Mouse (Mus musculus) heart, embryonic 11.5 days (tissue): ENCODE measurements around the gene Fam198a. TPM values are rescaled to one million over a fixed set of nuclear protein-coding genes. Genes with fewer than 3 reads are reported as not detected.

ENCODE experiments used
- ATAC-seq: fragments of 200-750 bp; cut with Nextera tagmentation; replicated peaks from 2 replicates; pipeline ENCODE4 v1.8.0; 2017; ENCODE audit warnings: moderate library complexity; ENCODE audit not compliant: insufficient number of reproducible peaks, low FRiP score, low TSS enrichment
- H3K27ac ChIP-seq: fragments of 300-500 bp; sonication (generic); 2 replicates; pipeline ENCODE4 v1.5.1; 2014; ENCODE audit warnings: mild to moderate bottlenecking, low read depth, low read length
- H3K27me3 ChIP-seq: fragments of 300-500 bp; sonication (generic); 2 replicates; pipeline ENCODE4 v1.6.1; 2014; ENCODE audit warnings: mild to moderate bottlenecking, low read length, mixed read lengths; ENCODE audit not compliant: control insufficient read depth, insufficient read depth
- H3K36me3 ChIP-seq: fragments of 300-500 bp; sonication (generic); 2 replicates; pipeline ENCODE4 v1.6.1; 2014; ENCODE audit warnings: mild to moderate bottlenecking, low read length, moderate library complexity, mixed read lengths; ENCODE audit not compliant: control insufficient read depth, insufficient read depth
- H3K4me1 ChIP-seq: fragments of 300-500 bp; sonication (generic); 2 replicates; pipeline ENCODE4 v1.6.1; 2014; ENCODE audit warnings: low read length; ENCODE audit not compliant: control insufficient read depth, insufficient read depth
- H3K4me2 ChIP-seq: fragments of 300-500 bp; sonication (generic); 2 replicates; pipeline ENCODE4 v1.6.1; 2014; ENCODE audit warnings: mild to moderate bottlenecking, moderate library complexity
- H3K4me3 ChIP-seq: fragments of 300-500 bp; sonication (generic); 2 replicates; pipeline ENCODE4 v1.5.1; 2014; ENCODE audit warnings: low read depth, low read length
- H3K9ac ChIP-seq: fragments of 300-500 bp; sonication (generic); 2 replicates; pipeline ENCODE4 v1.6.1; 2014; ENCODE audit warnings: mild to moderate bottlenecking, low read depth, low read length, moderate library complexity
- H3K9me3 ChIP-seq: fragments of 300-500 bp; sonication (generic); replicated peaks from 2 replicates; pipeline ENCODE4 v1.6.1; 2016; ENCODE audit warnings: low read length; ENCODE audit not compliant: control insufficient read depth
- WGBS: fragments of 180-500 bp; shearing (Covaris S2); extraction: QIAGEN DNeasy Blood & Tissue Kit; methylation state at CpG from one replicate; pipeline ENCODE4 v1.1.7; 2014; ENCODE audit not compliant: insufficient replicate concordance; 5-methylcytosine and 5-hydroxymethylcytosine counted together
- polyA plus RNA-seq: library from polyadenylated mRNA; unstranded; fragments of >200 nt; fragmentation: Nextera tagmentation; extraction: Ambion mirVana; gene quantifications from 2 replicates; pipeline ENCODE4 v1.2.1, GENCODE M21; 2014

The Fam198a gene
- polyA plus RNA-seq, 1 experiment from 2014 or later, result 0.44 TPM

GRCm38 (mm10) chr9:121959966-121960635 lies 9.3 kb downstream of the Fam198a start:
- no peaks in the 10 kb centered on the region for H3K9me3 ChIP-seq
- 50% methylated on average over 7 of the region's 7 CpGs for WGBS
- H3K27me3 ChIP-seq, result no peaks in the 10 kb centered on the region
- no peaks in the 10 kb centered on the region; the same call in 1 of the 2 replicates for H3K4me1 ChIP-seq
- no peak overlapping the region for H3K4me3 ChIP-seq
- ATAC-seq, result no peak
- no peak overlapping the region for H3K27ac ChIP-seq
- H3K4me2 ChIP-seq, result no peak overlapping the region
- H3K9ac ChIP-seq, result no peak overlapping the region
- H3K36me3 ChIP-seq, result no peaks in the 10 kb centered on the region

- Histone ChIP-seq H3K4me3 (no peak overlapping the region), H3K9me3 (no peaks in the 10 kb centered on the region), H3K27me3 (no peaks in the 10 kb centered on the region), H3K4me2 (no peak overlapping the region), H3K9ac (no peak overlapping the region), H3K4me1 (no peaks in the 10 kb centered on the region), H3K36me3 (no peaks in the 10 kb centered on the region), H3K27ac (no peak overlapping the region)
- WGBS, result 82% methylated on average over 7 of the region's 7 CpGs
- no peak for ATAC-seq
These were observed 14.2 kb downstream of the Fam198a start for GRCm38 (mm10) chr9:121964941-121965340.

GRCm38 (mm10) chr9:121968258-121968657 lies 17.5 kb downstream of the Fam198a start:
- WGBS, result 76% methylated on average over 5 of the region's 5 CpGs
- Histone ChIP-seq H3K4me1 (no peaks in the 10 kb centered on the region), H3K4me3 (no peak overlapping the region), H3K27me3 (no peaks in the 10 kb centered on the region), H3K36me3 (no peaks in the 10 kb centered on the region), H3K4me2 (no peak overlapping the region), H3K27ac (no peak overlapping the region), H3K9ac (no peak overlapping the region), H3K9me3 (no peaks in the 10 kb centered on the region)
- ATAC-seq, result no peak

- Histone ChIP-seq H3K4me3 (no peak overlapping the region), H3K9ac (no peak overlapping the region), H3K36me3 (no peaks in the 10 kb centered on the region), H3K27ac (no peak overlapping the region), H3K9me3 (no peaks in the 10 kb centered on the region), H3K27me3 (no peaks in the 10 kb centered on the region), H3K4me1 (no peaks in the 10 kb centered on the region), H3K4me2 (no peak overlapping the region)
- 57% methylated on average over 5 of the region's 5 CpGs for WGBS
- ATAC-seq, result no peak
These were observed 19.1 kb downstream of the Fam198a start for GRCm38 (mm10) chr9:121969841-121970381.

DNA sequence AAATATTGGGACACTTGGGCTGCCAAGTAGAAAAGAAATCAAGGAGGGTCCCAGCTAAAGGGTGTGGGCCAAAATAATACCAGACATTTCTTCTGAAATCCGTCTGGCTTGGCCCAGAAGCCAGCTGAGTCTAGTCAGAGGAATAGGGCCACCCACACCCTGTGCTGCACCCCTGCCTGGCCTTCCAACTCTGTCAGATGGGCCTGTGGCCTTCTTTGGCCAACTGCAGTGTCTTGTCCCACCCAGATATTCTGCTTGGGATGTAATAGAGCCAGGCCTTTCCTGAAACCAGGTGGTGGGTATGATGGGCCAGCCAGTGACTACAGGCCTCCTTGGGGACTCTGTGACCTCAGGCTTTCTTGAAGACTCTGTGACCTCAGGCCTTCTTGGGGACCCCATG lies 22.4 kb downstream of the Fam198a start:
- WGBS, result 75% methylated on average over 1 of the region's 1 CpGs

GRCm38 (mm10) chr9:121974141-121974986 lies 23.6 kb downstream of the Fam198a start:
- Histone ChIP-seq H3K9ac (no peak overlapping the region), H3K4me1 (no peaks in the 10 kb centered on the region), H3K4me3 (no peak overlapping the region), H3K27ac (no peak overlapping the region), H3K27me3 (no peaks in the 10 kb centered on the region), H3K36me3 (no peaks in the 10 kb centered on the region), H3K9me3 (no peaks in the 10 kb centered on the region), H3K4me2 (no peak overlapping the region)
- no peak for ATAC-seq
- WGBS, result 81% methylated on average over 12 of the region's 12 CpGs

More for the DNA sequence above, 22.4 kb downstream of the Fam198a start:
- no peak overlapping the region for H3K27ac ChIP-seq
- no peak overlapping the region for H3K4me3 ChIP-seq
- no peaks in the 10 kb centered on the region for H3K27me3 ChIP-seq
- H3K9me3 ChIP-seq, result no peaks in the 10 kb centered on the region
- H3K36me3 ChIP-seq, result no peaks in the 10 kb centered on the region
- no peaks in the 10 kb centered on the region for H3K4me1 ChIP-seq
- no peak for ATAC-seq
- no peak overlapping the region for H3K4me2 ChIP-seq
- no peak overlapping the region for H3K9ac ChIP-seq

- no peaks in the 10 kb centered on the region for H3K36me3 ChIP-seq
- H3K4me3 ChIP-seq, result no peak overlapping the region
- H3K27me3 ChIP-seq, result no peaks in the 10 kb centered on the region
- no peak overlapping the region for H3K27ac ChIP-seq
- WGBS, result 46% methylated on average over 2 of the region's 2 CpGs
- H3K4me2 ChIP-seq, result no peak overlapping the region
- H3K9ac ChIP-seq, result no peak overlapping the region
- no peak for ATAC-seq
- no peaks in the 10 kb centered on the region for H3K4me1 ChIP-seq
- H3K9me3 ChIP-seq, result no peaks in the 10 kb centered on the region
These were observed 24.5 kb downstream of the Fam198a start for GRCm38 (mm10) chr9:121975321-121975720.

- H3K27ac ChIP-seq, result no peak overlapping the region
- H3K9ac ChIP-seq, result no peak overlapping the region
- WGBS, result 79% methylated on average over 9 of the region's 9 CpGs
- no peak overlapping the region for H3K4me2 ChIP-seq
- no peaks in the 10 kb centered on the region for H3K36me3 ChIP-seq
- H3K4me3 ChIP-seq, result no peak overlapping the region
- no peak for ATAC-seq
- H3K9me3 ChIP-seq, result no peaks in the 10 kb centered on the region
- no peaks in the 10 kb centered on the region for H3K27me3 ChIP-seq
- H3K4me1 ChIP-seq, result no peaks in the 10 kb centered on the region
These were observed 30.3 kb downstream of the Fam198a start for GRCm38 (mm10) chr9:121981046-121981445.
